Mouse (Mus musculus): ENCODE measurements around the gene Gm15517.

DNA sequence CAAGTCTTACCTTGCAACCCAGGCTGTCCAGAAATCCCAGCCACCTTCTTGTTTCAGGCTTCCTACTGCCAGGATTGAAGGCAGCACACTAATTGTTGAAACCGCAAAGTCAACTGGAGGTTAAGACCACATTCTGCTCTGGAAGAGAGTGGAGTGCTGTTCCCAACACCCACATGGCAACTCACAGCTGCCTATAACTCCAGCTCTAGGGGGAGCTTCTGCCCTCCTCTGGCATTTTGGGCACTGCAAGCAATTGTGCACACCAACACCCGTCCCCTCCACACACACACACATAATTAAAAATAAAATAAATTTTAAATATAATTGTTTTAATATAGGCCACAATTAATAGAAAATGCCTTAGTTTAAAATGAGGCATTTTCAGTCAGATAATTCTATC is 20.1 kb upstream of the Gm15517 start:
- TF ChIP-seq TBP (conservative IDR thresholded peaks at IDR 0.05; ENCODE audit: low read depth, low read length) (no peak), USF2 (conservative IDR thresholded peaks at IDR 0.05; ENCODE audit: low read depth, low read length) (no peak), CTCF (conservative IDR thresholded peaks at IDR 0.05 in 1 of 2, IDR thresholded peaks at IDR 0.05 in 1 of 2; ENCODE audit: low read depth in 2 of 2, low read length in 2 of 2) (peak in 1 of 2 experiments; percentile 31; a peak in 1 of 4 replicates), NELFE (IDR thresholded peaks at IDR 0.05; ENCODE audit: low read depth, low read length) (no peak), MAFK (IDR thresholded peaks at IDR 0.05; ENCODE audit: insufficient replicate concordance, low read length) (no peak), MAZ (IDR thresholded peaks at IDR 0.05; ENCODE audit: low read depth, low read length) (no peak), POLR2A (IDR thresholded peaks at IDR 0.05; ENCODE audit: low read depth, low read length) (no peak), EP300 (IDR thresholded peaks at IDR 0.05; ENCODE audit: low read length) (no peak), CHD2 (IDR thresholded peaks at IDR 0.05; ENCODE audit: low read length) (no peak), USF1 (IDR thresholded peaks at IDR 0.05; ENCODE audit: low read depth, low read length) (no peak), ZC3H11A (IDR thresholded peaks at IDR 0.05; ENCODE audit: low read depth, low read length) (no peak)

Data from CH12.LX (cell line).